Mouse (Mus musculus) liver, embryonic 15.5 days (tissue): ENCODE results near the gene Arhgdia. TPM values are rescaled to one million over a fixed set of nuclear protein-coding genes. Genes with fewer than 3 reads are reported as not detected.
"Not testable (repeated sequence)": the region's sequence is repeated elsewhere in the genome, so short reads cannot be mapped to it uniquely, and the experiment has no call there.

Source experiments
- ATAC-seq: fragments of 200-750 bp; cut with Nextera tagmentation; 2 replicates; pipeline ENCODE4 v1.8.0; 2017; ENCODE audit warnings: moderate number of reproducible peaks, mild to moderate bottlenecking, moderate library complexity; ENCODE audit not compliant: insufficient read depth
- H3K27ac ChIP-seq: fragments of 300-500 bp; sonication (generic); replicated peaks from 2 replicates; pipeline ENCODE4 v1.5.1; 2015; ENCODE audit warnings: mild to moderate bottlenecking, inconsistent platforms
- H3K27me3 ChIP-seq: fragments of 300-500 bp; sonication (generic); 2 replicates; pipeline ENCODE4 v1.6.1; 2015; ENCODE audit warnings: mild to moderate bottlenecking, inconsistent platforms
- H3K36me3 ChIP-seq: fragments of 300-500 bp; sonication (generic); replicated peaks from 2 replicates; pipeline ENCODE4 v1.6.1; 2015; ENCODE audit warnings: moderate library complexity, mild to moderate bottlenecking, inconsistent platforms
- H3K4me1 ChIP-seq: fragments of 300-500 bp; sonication (generic); replicated peaks from 2 replicates; pipeline ENCODE4 v1.6.1; 2015; ENCODE audit warnings: inconsistent platforms
- H3K4me2 ChIP-seq: fragments of 300-500 bp; sonication (generic); 2 replicates; pipeline ENCODE4 v1.6.1; 2015; ENCODE audit warnings: moderate library complexity, mild to moderate bottlenecking, inconsistent platforms
- H3K4me3 ChIP-seq: fragments of 300-500 bp; sonication (generic); replicated peaks from 2 replicates; pipeline ENCODE4 v1.5.1; 2015; ENCODE audit warnings: mild to moderate bottlenecking, inconsistent platforms
- H3K9ac ChIP-seq: fragments of 300-500 bp; sonication (generic); 2 replicates; pipeline ENCODE4 v1.6.1; 2015; ENCODE audit warnings: moderate library complexity, mild to moderate bottlenecking, inconsistent platforms
- H3K9me3 ChIP-seq: fragments of 300-500 bp; sonication (generic); replicated peaks from 2 replicates; pipeline ENCODE4 v1.6.1; 2016; ENCODE audit warnings: inconsistent platforms
- WGBS: fragments of 180-500 bp; shearing (Covaris S2); methylation state at CpG from one replicate; pipeline ENCODE4 v1.1.7; 2015; ENCODE audit warnings: mixed read lengths; ENCODE audit not compliant: insufficient replicate concordance; 5-methylcytosine and 5-hydroxymethylcytosine counted together
- polyA plus RNA-seq: library from polyadenylated mRNA; unstranded; fragments of >200 nt; fragmentation: Nextera tagmentation; extraction: Ambion mirVana; gene quantifications from 2 replicates; pipeline ENCODE4 v1.2.1, GENCODE M21; 2015

Gene Arhgdia
- polyA plus RNA-seq, 1 experiment from 2014 or later, result 222 TPM

GRCm38 (mm10) chr11:120597240-120598235 is 16.1 kb upstream of the Arhgdia start:
- peak overlapping the region; percentile 95 for H3K4me2 ChIP-seq
- no peaks in the 10 kb centered on the region for H3K9me3 ChIP-seq
- H3K27me3 ChIP-seq, result no peaks in the 10 kb centered on the region
- peak overlapping the region; percentile 99 for H3K4me3 ChIP-seq
- H3K27ac ChIP-seq, result peak overlapping the region; percentile 97
- peak overlapping the region; percentile 98 for H3K9ac ChIP-seq
- WGBS, result 2% methylated on average over 99 of the region's 99 CpGs
- peak; percentile 49 for ATAC-seq
- H3K4me1 ChIP-seq, result peaks cover 62% of the 10 kb centered on the region
- peaks cover 64% of the 10 kb centered on the region for H3K36me3 ChIP-seq

- H3K4me1 ChIP-seq, result peaks cover 16% of the 10 kb centered on the region
- H3K9ac ChIP-seq, result no peak overlapping the region
- H3K36me3 ChIP-seq, result peaks cover 98% of the 10 kb centered on the region
- no peak overlapping the region for H3K27ac ChIP-seq
- ATAC-seq, result peak; percentile 51
- H3K4me2 ChIP-seq, result no peak overlapping the region
- WGBS, result 20% methylated on average over 6 of the region's 6 CpGs
- no peak overlapping the region for H3K4me3 ChIP-seq
- no peaks in the 10 kb centered on the region; the same call in 1 of the 2 replicates for H3K9me3 ChIP-seq
- H3K27me3 ChIP-seq, result no peaks in the 10 kb centered on the region
Observed at GRCm38 (mm10) chr11:120588531-120588930, 7.1 kb upstream of the Arhgdia start.

- Histone ChIP-seq H3K4me3 (no peak overlapping the region), H3K4me1 (peaks cover 39% of the 10 kb centered on the region), H3K9ac (no peak overlapping the region), H3K27ac (no peak overlapping the region), H3K27me3 (no peaks in the 10 kb centered on the region), H3K4me2 (no peak overlapping the region), H3K36me3 (peaks cover 66% of the 10 kb centered on the region), H3K9me3 (no peaks in the 10 kb centered on the region; the same call in 1 of the 2 replicates)
- ATAC-seq, result no peak
- 86% methylated on average over 1 of the region's 1 CpGs for WGBS
Observed at GRCm38 (mm10) chr11:120583937-120584336, 2.5 kb upstream of the Arhgdia start.

GRCm38 (mm10) chr11:120582982-120583293 is 1.5 kb upstream of the Arhgdia start:
- H3K9me3 ChIP-seq, H3K4me3 ChIP-seq, ATAC-seq, H3K27ac ChIP-seq, H3K27me3 ChIP-seq, H3K9ac ChIP-seq, H3K4me2 ChIP-seq: not testable (repeated sequence)
- Histone ChIP-seq H3K4me1 (peaks cover 43% of the 10 kb centered on the region), H3K36me3 (peaks cover 66% of the 10 kb centered on the region)
- 75% methylated on average over 2 of the region's 2 CpGs for WGBS

- H3K9ac ChIP-seq, result peak overlapping the region; percentile 87
- H3K4me3 ChIP-seq, result peak overlapping the region; percentile 83
- peaks cover 66% of the 10 kb centered on the region for H3K36me3 ChIP-seq
- no peaks in the 10 kb centered on the region; the same call in 1 of the 2 replicates for H3K9me3 ChIP-seq
- H3K27me3 ChIP-seq, result no peaks in the 10 kb centered on the region
- H3K27ac ChIP-seq, result peak overlapping the region; percentile 88
- peaks cover 48% of the 10 kb centered on the region for H3K4me1 ChIP-seq
- WGBS, result 57% methylated on average over 8 of the region's 8 CpGs
- ATAC-seq, result no peak
- peak overlapping the region; percentile 99 for H3K4me2 ChIP-seq
Observed at GRCm38 (mm10) chr11:120582268-120582981, 1.0 kb upstream of the Arhgdia start.

- Histone ChIP-seq H3K9ac (peak overlapping the region; percentile 87), H3K4me1 (peaks cover 58% of the 10 kb centered on the region), H3K4me2 (peak overlapping the region; percentile 99), H3K36me3 (peaks cover 54% of the 10 kb centered on the region), H3K27ac (peak overlapping the region; percentile 88), H3K4me3 (peak overlapping the region; percentile 83), H3K27me3 (no peaks in the 10 kb centered on the region), H3K9me3 (no peaks in the 10 kb centered on the region; the same call in 1 of the 2 replicates)
- WGBS, result under 1% methylated on average over 44 of the region's 44 CpGs
- peak; percentile 64 for ATAC-seq
Observed at GRCm38 (mm10) chr11:120580871-120581331, 523 bp downstream of the Arhgdia start.

- no peak for ATAC-seq
- Histone ChIP-seq H3K9ac (peak overlapping the region; percentile 87), H3K4me1 (peaks cover 63% of the 10 kb centered on the region), H3K4me2 (peak overlapping the region; percentile 99), H3K36me3 (peaks cover 47% of the 10 kb centered on the region), H3K4me3 (peak overlapping the region; percentile 83), H3K9me3 (no peaks in the 10 kb centered on the region; the same call in 1 of the 2 replicates), H3K27ac (peak overlapping the region; percentile 88), H3K27me3 (no peaks in the 10 kb centered on the region)
- WGBS, result 40% methylated on average over 7 of the region's 7 CpGs
Observed at GRCm38 (mm10) chr11:120580190-120580589, 1.2 kb downstream of the Arhgdia start.

- Histone ChIP-seq H3K36me3 (peaks cover 42% of the 10 kb centered on the region), H3K9me3 (no peaks in the 10 kb centered on the region; the same call in 1 of the 2 replicates), H3K4me3 (peak overlapping the region; percentile 83), H3K27ac (peak overlapping the region; percentile 88), H3K27me3 (no peaks in the 10 kb centered on the region), H3K4me1 (peaks cover 69% of the 10 kb centered on the region), H3K4me2 (peak overlapping the region; percentile 99), H3K9ac (0 out of 2 replicates have a peak overlapping the region, but pooled peaks have one; percentile 87)
- WGBS, result 54% methylated on average over 15 of the region's 15 CpGs
- no peak for ATAC-seq
Observed at GRCm38 (mm10) chr11:120579316-120580107, 1.9 kb downstream of the Arhgdia start.

- ATAC-seq, result no peak
- Histone ChIP-seq H3K27me3 (no peaks in the 10 kb centered on the region), H3K27ac (no peak overlapping the region), H3K4me1 (peaks cover 75% of the 10 kb centered on the region), H3K4me3 (no peak overlapping the region), H3K4me2 (no peak overlapping the region), H3K9ac (no peak overlapping the region), H3K36me3 (peaks cover 34% of the 10 kb centered on the region), H3K9me3 (no peaks in the 10 kb centered on the region; the same call in 1 of the 2 replicates)
- WGBS, result 86% methylated on average over 11 of the region's 11 CpGs
Observed at GRCm38 (mm10) chr11:120578694-120579243, 2.7 kb downstream of the Arhgdia start.

GRCm38 (mm10) chr11:120578024-120578693 is 3.3 kb downstream of the Arhgdia start:
- Histone ChIP-seq H3K27ac (peak overlapping the region; percentile 74), H3K9me3 (no peaks in the 10 kb centered on the region), H3K4me1 (peaks cover 76% of the 10 kb centered on the region), H3K4me3 (no peak overlapping the region), H3K27me3 (no peaks in the 10 kb centered on the region), H3K36me3 (peaks cover 30% of the 10 kb centered on the region), H3K9ac (no peak overlapping the region), H3K4me2 (no peak overlapping the region)
- ATAC-seq, result no peak
- 83% methylated on average over 10 of the region's 10 CpGs for WGBS
